Mouse (Mus musculus) heart, adult 2 months (tissue): ENCODE data around the gene Ppp1r2. TPM values are rescaled to one million over a fixed set of nuclear protein-coding genes. Genes with fewer than 3 reads are reported as not detected.

Source experiments
- DNase-seq, 2 experiments: peaks; one replicate each; pipeline ENCODE4 v3.0.0; 2021
- H3K27ac ChIP-seq: fragments of 200-600 bp; 2 replicates; pipeline ENCODE4 v1.8.1; 2022
- H3K27me3 ChIP-seq: fragments of 200-500 bp; 2 replicates; pipeline ENCODE4 v1.6.1; 2012; ENCODE audit warnings: mild to moderate bottlenecking, low read length, inconsistent platforms, mixed read lengths; ENCODE audit not compliant: control insufficient read depth, insufficient read depth
- H3K36me3 ChIP-seq: fragments of 200-500 bp; 2 replicates; pipeline ENCODE4 v1.6.1; 2012; ENCODE audit warnings: low read length, inconsistent platforms; ENCODE audit not compliant: control insufficient read depth, insufficient read depth
- H3K4me1 ChIP-seq: fragments of 200-500 bp; 2 replicates; pipeline ENCODE4 v1.6.1; 2011; ENCODE audit warnings: low read length; ENCODE audit not compliant: control insufficient read depth, insufficient read depth
- H3K4me3 ChIP-seq: fragments of 200-600 bp; 2 replicates; pipeline ENCODE4 v1.8.1; 2022
- H3K79me2 ChIP-seq: fragments of 200-500 bp; replicated peaks from 2 replicates; pipeline ENCODE4 v1.6.1; 2012; ENCODE audit warnings: mild to moderate bottlenecking, inconsistent platforms, low read length, moderate library complexity, mixed read lengths; ENCODE audit not compliant: control insufficient read depth, insufficient read depth
- H3K9ac ChIP-seq: fragments of 200-500 bp; 2 replicates; pipeline ENCODE4 v1.6.1; 2012; ENCODE audit warnings: low read depth, mild to moderate bottlenecking, control low read depth, inconsistent platforms, low read length, mixed read lengths
- CTCF ChIP-seq: fragments of 200-600 bp; IDR thresholded peaks from 2 replicates; pipeline ENCODE4 v1.8.1; 2022; ENCODE audit warnings: antibody characterized with exemption, mild to moderate bottlenecking, moderate library complexity
- EP300 ChIP-seq: fragments of 200-500 bp; IDR thresholded peaks from 2 replicates; pipeline ENCODE4 v1.6.1; 2011; ENCODE audit warnings: low read depth, low read length, control low read depth; ENCODE audit not compliant: insufficient read depth
- POLR2A ChIP-seq: fragments of 200-500 bp; IDR thresholded peaks from 2 replicates; pipeline ENCODE4 v1.6.1; 2011; ENCODE audit warnings: mild to moderate bottlenecking, low read depth, low read length, control low read depth; ENCODE audit not compliant: insufficient read depth
- WGBS: fragments of 180-500 bp; shearing (Covaris S2); methylation state at CpG from one replicate; pipeline ENCODE4 v1.1.7; 2018; 5-methylcytosine and 5-hydroxymethylcytosine counted together
- intact Hi-C: fragments of 180-260 bp; cut with DNase I; formaldehyde crosslinking; loops from one replicate; pipeline ENCODE4 v1.15.1; 2025
- polyA plus RNA-seq: library from polyadenylated mRNA; depleted of rRNA; stranded (reverse); fragments of >200 nt; gene quantifications from 2 replicates; pipeline ENCODE4 v1.2.3, GENCODE M21; 2012
- total RNA-seq, 2 experiments: library from RNA; stranded (reverse); gene quantifications; 2 replicates each; pipeline ENCODE4 v1.2.3; 2021

Ppp1r2 gene
- total and polyA plus RNA-seq, 3 experiments = 33.1 to 88.3 (median 77.3) TPM

DNA sequence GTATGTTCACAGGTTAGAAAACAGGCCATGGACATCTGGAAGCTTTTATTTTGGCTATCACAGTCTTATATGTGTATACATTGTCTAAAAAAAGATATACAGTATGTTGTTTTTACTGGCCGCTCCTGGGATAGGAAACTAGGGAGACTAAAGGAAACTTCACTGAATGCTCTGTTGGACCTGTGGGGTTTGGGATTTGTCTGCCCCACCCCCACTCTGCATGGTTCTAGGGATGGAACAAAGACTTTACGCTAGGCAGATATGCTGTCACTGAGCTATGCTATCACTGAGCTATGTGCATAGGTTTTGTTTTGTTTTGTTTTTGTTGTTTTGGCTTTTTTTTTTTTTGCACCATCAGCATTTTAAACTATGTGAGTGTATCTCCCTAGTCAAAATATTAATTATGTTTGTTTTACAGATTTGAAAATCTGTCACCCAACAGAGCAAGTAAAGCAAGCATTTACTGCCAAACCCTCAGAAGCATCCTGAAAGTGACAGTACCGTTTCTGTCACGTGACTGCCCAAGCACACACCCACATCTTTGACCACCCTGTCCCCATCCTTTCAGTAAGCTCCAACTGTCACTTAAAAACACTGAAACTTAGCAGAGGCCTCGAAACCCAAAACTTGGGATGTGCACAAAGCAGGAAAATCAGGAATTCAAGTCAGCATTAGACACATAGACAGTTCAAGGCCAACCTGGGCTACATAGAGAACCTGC lies 30.3 kb upstream of the Ppp1r2 start:
- H3K36me3 ChIP-seq = no peaks in the 10 kb centered on the region; the same call in 1 of the 2 replicates
- no peak for DNase-seq
- H3K79me2 ChIP-seq = no peaks in the 10 kb centered on the region
- WGBS = 61% methylated on average over 5 of the region's 5 CpGs
- no peak overlapping the region for H3K4me3 ChIP-seq
- TF ChIP-seq CTCF (no peak), EP300 (no peak), POLR2A (no peak)
- H3K27ac ChIP-seq = no peak overlapping the region
- H3K4me1 ChIP-seq = no peaks in the 10 kb centered on the region; the same call in 1 of the 2 replicates
- H3K27me3 ChIP-seq = no peaks in the 10 kb centered on the region
- no peak overlapping the region for H3K9ac ChIP-seq
- intact Hi-C loops = no loop called here

DNA sequence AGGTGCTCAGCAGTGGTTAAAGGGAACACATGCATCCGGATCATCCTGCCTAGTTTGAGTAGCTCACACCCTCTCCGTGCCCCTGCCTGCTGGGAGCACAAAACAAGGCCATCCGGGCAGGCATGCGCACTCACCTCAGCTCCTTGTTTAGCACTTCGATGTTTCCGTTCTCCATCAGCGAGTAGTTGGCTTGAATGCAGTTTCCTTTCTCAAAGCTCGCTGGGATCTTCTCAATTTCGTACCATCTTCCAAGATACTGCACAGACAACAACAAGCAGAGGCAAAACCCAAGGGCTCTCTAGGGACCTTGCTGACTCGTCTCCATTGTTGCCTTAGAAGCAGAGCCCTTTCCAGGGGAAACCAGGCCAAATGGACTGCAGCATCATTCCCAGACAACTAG lies 28.2 kb upstream of the Ppp1r2 start:
- H3K79me2 ChIP-seq = no peaks in the 10 kb centered on the region
- H3K4me1 ChIP-seq = no peaks in the 10 kb centered on the region; the same call in 1 of the 2 replicates
- DNase-seq = peak; percentile 66 to 69
- 46% methylated on average over 10 of the region's 10 CpGs for WGBS
- no peak overlapping the region for H3K4me3 ChIP-seq
- no peaks in the 10 kb centered on the region for H3K27me3 ChIP-seq
- TF ChIP-seq POLR2A (0 out of 2 replicates have a peak, but pooled peaks have one; percentile 35), CTCF (no peak), EP300 (peak; percentile 77; the same call in 1 of the 2 replicates)
- intact Hi-C loops = loop anchor here (1.0 kb wide), 1 partner anchor 25 kb away; no protein-coding TSS in a partner anchor
- H3K9ac ChIP-seq = no peak overlapping the region
- no peaks in the 10 kb centered on the region; the same call in 1 of the 2 replicates for H3K36me3 ChIP-seq
- H3K27ac ChIP-seq = peak overlapping the region; percentile 73

DNA sequence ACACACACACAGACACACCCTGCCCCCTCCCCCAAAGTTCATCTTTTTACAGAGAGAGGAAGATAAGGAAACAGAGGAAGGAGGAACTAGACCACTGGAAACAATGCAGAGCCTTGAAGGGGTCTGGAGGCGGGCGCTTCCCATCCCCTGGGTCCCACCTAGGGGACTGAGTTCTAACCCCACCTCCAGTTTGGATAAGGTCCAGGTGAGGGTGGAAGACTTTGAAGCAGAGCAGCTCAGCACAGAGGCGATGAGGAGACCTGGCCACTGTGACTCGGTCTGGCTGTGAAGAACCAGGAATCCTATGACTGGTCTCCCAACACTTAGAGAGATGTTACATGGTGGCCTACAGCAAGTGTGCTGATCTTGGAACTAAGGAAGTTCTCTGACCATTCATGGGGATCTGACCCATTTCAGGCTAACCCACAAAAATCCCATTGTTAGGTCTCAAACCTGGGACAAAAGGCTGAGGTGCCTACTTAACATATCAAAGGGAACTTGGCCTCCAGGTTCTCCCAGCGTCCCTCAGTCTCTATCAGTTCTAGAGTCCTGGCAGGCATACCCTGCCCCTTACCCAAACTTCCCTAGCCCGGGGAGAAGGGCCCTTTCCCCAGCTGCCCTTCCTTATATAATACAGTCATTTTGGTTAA lies 25.9 kb upstream of the Ppp1r2 start:
- no peak overlapping the region for H3K4me3 ChIP-seq
- DNase-seq = no peak
- H3K4me1 ChIP-seq = no peaks in the 10 kb centered on the region; the same call in 1 of the 2 replicates
- no peaks in the 10 kb centered on the region; the same call in 1 of the 2 replicates for H3K36me3 ChIP-seq
- intact Hi-C loops = no loop called here
- H3K27me3 ChIP-seq = no peaks in the 10 kb centered on the region
- H3K79me2 ChIP-seq = no peaks in the 10 kb centered on the region
- no peak for TF ChIP-seq POLR2A
- TF ChIP-seq CTCF = no peak
- no peak for TF ChIP-seq EP300
- H3K27ac ChIP-seq = no peak overlapping the region
- WGBS = 90% methylated on average over 6 of the region's 6 CpGs
- H3K9ac ChIP-seq = no peak overlapping the region

DNA sequence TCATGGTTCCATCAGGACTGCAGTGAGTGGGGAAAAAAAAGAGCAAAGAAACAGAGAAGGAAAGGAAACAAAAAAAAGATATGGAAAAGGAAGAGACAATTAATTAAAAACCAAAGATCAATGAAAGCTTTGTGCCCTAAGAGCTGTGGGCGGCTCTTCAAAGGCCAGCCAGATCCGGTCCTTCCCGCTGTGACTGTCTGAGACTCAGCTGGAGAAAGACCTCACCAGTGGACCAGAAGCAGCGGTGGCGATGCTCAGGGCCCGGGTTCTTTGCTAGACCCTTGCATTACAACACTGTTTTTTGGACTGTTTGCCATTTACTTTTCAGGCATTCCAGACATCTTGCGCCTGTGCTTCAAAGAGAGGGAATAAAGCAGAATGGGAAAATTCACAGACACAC lies 25.4 kb upstream of the Ppp1r2 start:
- Histone ChIP-seq H3K79me2 (no peaks in the 10 kb centered on the region), H3K4me1 (no peaks in the 10 kb centered on the region; the same call in 1 of the 2 replicates), H3K27ac (no peak overlapping the region), H3K27me3 (no peaks in the 10 kb centered on the region), H3K4me3 (no peak overlapping the region), H3K36me3 (no peaks in the 10 kb centered on the region; the same call in 1 of the 2 replicates), H3K9ac (no peak overlapping the region)
- intact Hi-C loops = no loop called here
- DNase-seq = no peak
- no peak for TF ChIP-seq POLR2A
- WGBS = 72% methylated on average over 7 of the region's 7 CpGs

DNA sequence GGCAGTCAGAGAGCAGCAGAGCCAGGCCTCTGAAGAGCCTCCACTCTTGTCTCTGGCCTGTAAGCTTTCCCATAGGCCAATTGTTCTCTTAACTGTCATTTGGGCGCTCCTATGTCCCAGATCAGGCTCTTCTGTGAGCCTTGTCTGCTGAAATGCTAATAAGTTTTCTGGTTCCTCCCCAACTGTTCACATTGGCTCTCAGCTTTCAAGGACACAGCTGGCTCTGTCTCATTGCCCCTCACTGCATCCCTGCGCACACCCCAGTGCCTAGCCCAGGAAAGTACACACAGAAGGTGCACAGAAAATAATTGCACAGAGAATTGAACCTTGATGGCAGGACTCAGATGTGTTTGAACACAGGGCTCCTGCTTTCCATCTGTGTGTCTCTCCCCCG lies 24.9 kb upstream of the Ppp1r2 start:
- Histone ChIP-seq H3K4me1 (no peaks in the 10 kb centered on the region; the same call in 1 of the 2 replicates), H3K36me3 (no peaks in the 10 kb centered on the region; the same call in 1 of the 2 replicates), H3K79me2 (no peaks in the 10 kb centered on the region), H3K27me3 (no peaks in the 10 kb centered on the region), H3K27ac (no peak overlapping the region), H3K4me3 (no peak overlapping the region), H3K9ac (no peak overlapping the region)
- 88% methylated on average over 3 of the region's 3 CpGs for WGBS
- TF ChIP-seq POLR2A = no peak
- intact Hi-C loops = no loop called here
- no peak for DNase-seq
